Mouse (Mus musculus): ENCODE measurements around the gene Patl2. TPM values are rescaled to one million over a fixed set of nuclear protein-coding genes. Genes with fewer than 3 reads are reported as not detected.

Gene Patl2
- total and polyA plus RNA-seq, 3 experiments, result not detected

DNA sequence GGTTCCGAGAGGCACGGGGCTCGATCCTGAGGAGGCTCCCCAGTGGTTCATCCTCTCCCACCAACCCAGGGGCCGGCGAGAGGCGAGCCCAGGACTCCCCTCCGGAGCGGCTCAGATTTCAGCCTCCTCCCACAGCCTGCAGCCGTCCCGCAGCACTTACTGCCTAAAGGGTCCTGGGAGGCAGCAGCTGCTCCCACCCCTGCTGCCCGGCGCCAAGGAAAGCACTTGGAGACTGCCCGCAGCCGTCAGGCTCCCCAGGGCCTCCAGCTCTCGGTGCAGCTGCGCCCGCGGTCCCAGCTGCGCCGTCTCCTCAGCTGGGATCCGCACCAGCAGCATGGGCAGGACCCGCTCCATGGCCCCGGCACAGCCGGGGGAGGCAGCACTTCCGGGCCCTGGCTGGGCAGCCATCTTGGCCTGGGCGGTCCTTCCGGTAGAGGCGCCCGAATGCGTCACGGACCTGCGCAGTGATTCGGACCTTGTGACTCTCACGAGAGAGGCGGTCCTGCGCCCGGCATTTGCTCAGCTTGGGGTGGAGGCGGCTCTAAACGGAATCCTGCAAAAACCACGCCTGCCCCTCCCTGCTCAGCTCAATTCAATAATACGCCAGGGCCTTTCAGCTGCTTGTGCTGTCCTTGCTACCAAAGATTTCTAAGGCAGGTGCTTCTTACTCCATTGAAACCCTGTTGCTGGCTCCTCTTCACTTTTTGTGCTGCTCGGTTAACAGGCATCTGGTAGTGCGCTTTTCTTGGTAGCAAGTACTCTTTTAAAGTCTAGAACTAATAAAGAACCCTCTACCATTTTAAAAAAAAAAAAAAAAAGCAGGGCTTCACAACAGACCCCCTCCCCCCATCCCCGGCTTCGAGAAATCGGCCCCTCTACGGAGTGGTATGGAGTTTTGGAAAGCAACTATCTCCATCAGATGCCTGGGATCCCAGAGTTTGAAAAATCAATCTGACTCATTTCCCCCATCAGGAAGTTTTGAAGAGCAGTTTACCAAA, 67.7 kb downstream of the Patl2 start, which contains the start of gene Spg11:
Spg11 (minus strand) TSS at position 426 of the 998 bp plus-strand sequence.
- in situ Hi-C loops (cut with MboI; ENCODE audit: low pct_ligation_motif_present, low pct_unique_long_range_greater_than_20kb, low sequenced_read_pairs), result loop anchor here (5.0 kb wide), 1 partner anchor 44 kb away; the partner anchor contains the start of gene Trim69
- Histone ChIP-seq H3K79me2 (replicated peaks; ENCODE audit: control insufficient read depth, extremely low read depth, insufficient read depth, poor library complexity, severe bottlenecking) (peaks cover 8% of the 10 kb centered on the region), H3K9me3 (replicated peaks; ENCODE audit: low read length) (no peaks in the 10 kb centered on the region), H3K4me1 (ENCODE audit: control insufficient read depth in 1 of 2, insufficient read depth in 2 of 2) (peaks cover 2 to 17% of the 10 kb centered on the region in 2 experiments; a peak in 3 of 4 replicates), H3K4me3 (replicated peaks in 1 of 3; ENCODE audit: low read depth in 2 of 3, low read length in 2 of 3, poor library complexity in 1 of 3) (peak within 1 kb of the TSS; percentile 77 to 94 (median 92)), H3K27me3 (replicated peaks) (no peaks in the 10 kb centered on the region), H3K4me2 (ENCODE audit: insufficient read depth, low read depth, poor library complexity, severe bottlenecking) (peak within 1 kb of the TSS; percentile 79), H3K36me3 (replicated peaks in 1 of 2; ENCODE audit: control insufficient read depth in 1 of 2, insufficient read depth in 1 of 2, low read length in 1 of 2) (peaks cover 11 to 18% of the 10 kb centered on the region in 2 experiments), H3K27ac (ENCODE audit: insufficient read depth, low read depth) (peak within 1 kb of the TSS; percentile 30; the same call in 1 of the 2 replicates), H3K9ac (ENCODE audit: insufficient read depth, low read depth) (peak within 1 kb of the TSS; percentile 89)
- DNase-seq (ENCODE audit: extremely low read depth), result peak; percentile 98
- dilution Hi-C loops (cut with MboI; ENCODE audit: extremely low pct_ligation_motif_present, extremely low pct_unique_long_range_greater_than_20kb, low sequenced_read_pairs), result no loop called here
- TF ChIP-seq BHLHE40 (IDR thresholded peaks at IDR 0.05; ENCODE audit: low read depth, low read length) (peak; percentile 97), POLR2A (IDR thresholded peaks at IDR 0.05; ENCODE audit: low read depth, low read length) (peak; percentile 100), CHD1 (IDR thresholded peaks at IDR 0.05; ENCODE audit: low read depth, low read length) (no peak), ZKSCAN1 (IDR thresholded peaks at IDR 0.05; ENCODE audit: borderline replicate concordance, low read depth, low read length) (no peak), NELFE (IDR thresholded peaks at IDR 0.05; ENCODE audit: low read depth, low read length) (peak; percentile 99), RCOR1 (conservative IDR thresholded peaks at IDR 0.05; ENCODE audit: low read depth, low read length) (0 out of 2 replicates have a peak, but pooled peaks have one; percentile 43), HCFC1 (IDR thresholded peaks at IDR 0.05; ENCODE audit: low read depth, low read length) (peak; percentile 85), KAT2A (IDR thresholded peaks at IDR 0.05; ENCODE audit: insufficient replicate concordance, low read length) (no peak; the same call in 1 of the 2 replicates), CTCF (conservative IDR thresholded peaks at IDR 0.05 in 1 of 2, IDR thresholded peaks at IDR 0.05 in 1 of 2; ENCODE audit: low read depth in 2 of 2, low read length in 2 of 2) (no peak), JUN (IDR thresholded peaks at IDR 0.05; ENCODE audit: insufficient read depth, low read depth, low read length) (no peak), CHD2 (IDR thresholded peaks at IDR 0.05; ENCODE audit: low read length) (peak; percentile 84), MAFK (IDR thresholded peaks at IDR 0.05; ENCODE audit: insufficient replicate concordance, low read length) (peak; percentile 27; the same call in 1 of the 2 replicates), ZMIZ1 (IDR thresholded peaks at IDR 0.05; ENCODE audit: low read depth, low read length) (peak; percentile 98), SMC3 (IDR thresholded peaks at IDR 0.05; ENCODE audit: low read depth, low read length) (no peak; the same call in 1 of the 2 replicates), ETS1 (conservative IDR thresholded peaks at IDR 0.05; ENCODE audit: low read depth, low read length) (peak; percentile 76), EP300 (IDR thresholded peaks at IDR 0.05; ENCODE audit: low read length) (0 out of 2 replicates have a peak, but pooled peaks have one; percentile 25), POLR2AphosphoS2 (IDR thresholded peaks at IDR 0.05; ENCODE audit: low read depth, low read length) (peak; percentile 70; the same call in 1 of the 2 replicates), NRF1 (IDR thresholded peaks at IDR 0.05; ENCODE audit: low read depth, low read length) (peak; percentile 95), RAD21 (IDR thresholded peaks at IDR 0.05; ENCODE audit: low read depth, low read length) (no peak), SIN3A (IDR thresholded peaks at IDR 0.05; ENCODE audit: low read length) (peak; percentile 96), GABPA (IDR thresholded peaks at IDR 0.05; ENCODE audit: insufficient replicate concordance, low read depth, low read length) (no peak; the same call in 1 of the 2 replicates), TBP (conservative IDR thresholded peaks at IDR 0.05; ENCODE audit: low read depth, low read length) (peak; percentile 82), ZNF384 (IDR thresholded peaks at IDR 0.05; ENCODE audit: low read depth, low read length) (peak; percentile 83), MEF2A (IDR thresholded peaks at IDR 0.05; ENCODE audit: borderline replicate concordance, low read depth, low read length) (peak; percentile 59), ELF1 (IDR thresholded peaks at IDR 0.05; ENCODE audit: low read depth, low read length) (peak; percentile 97), JUND (conservative IDR thresholded peaks at IDR 0.05; ENCODE audit: low read depth, low read length) (no peak), IRF4 (IDR thresholded peaks at IDR 0.05; ENCODE audit: low read depth, low read length) (no peak), MXI1 (IDR thresholded peaks at IDR 0.05; ENCODE audit: low read depth, low read length) (peak; percentile 93), TCF12 (IDR thresholded peaks at IDR 0.05; ENCODE audit: low read depth, low read length) (peak; percentile 92), UBTF (IDR thresholded peaks at IDR 0.05; ENCODE audit: low read depth, low read length) (peak; percentile 64; the same call in 1 of the 2 replicates), MAZ (IDR thresholded peaks at IDR 0.05; ENCODE audit: low read depth, low read length) (peak; percentile 77; the same call in 1 of the 2 replicates), ZC3H11A (IDR thresholded peaks at IDR 0.05; ENCODE audit: low read depth, low read length) (no peak), MAX (IDR thresholded peaks at IDR 0.05; ENCODE audit: low read length) (no peak; the same call in 1 of the 2 replicates), USF2 (conservative IDR thresholded peaks at IDR 0.05; ENCODE audit: low read depth, low read length) (no peak), E2F4 (IDR thresholded peaks at IDR 0.05; ENCODE audit: insufficient replicate concordance, low read depth, low read length) (no peak), MYC (IDR thresholded peaks at IDR 0.05; ENCODE audit: low read depth, low read length) (0 out of 2 replicates have a peak, but pooled peaks have one; percentile 42), PAX5 (IDR thresholded peaks at IDR 0.05; ENCODE audit: low read length) (no peak)
